Mouse (Mus musculus) layer of hippocampus, postnatal 10 days (tissue): ENCODE measurements around the gene Cfap65. TPM values are rescaled to one million over a fixed set of nuclear protein-coding genes. Genes with fewer than 3 reads are reported as not detected.
A peak's percentile ranks its signal among the peaks of the same experiment; 100 is the strongest.

ENCODE experiments used
- DNase-seq, 2 experiments: peaks; one replicate each; pipeline ENCODE4 v3.0.0; 2021; ENCODE audit warnings: low spot score in 2 of 2
- total RNA-seq, 2 experiments: library from RNA; stranded (reverse); gene quantifications; 2 replicates each; pipeline ENCODE4 v1.2.3; 2021

The Cfap65 gene
- total RNA-seq, 2 experiments from 2014 or later = 3.3 to 3.9 TPM

- no peak for DNase-seq
Observed at GRCm38 (mm10) chr1:74939762-74940161, 4.4 kb upstream of the Cfap65 start.

- no peak for DNase-seq
Observed at GRCm38 (mm10) chr1:74936221-74936830, 927 bp upstream of the Cfap65 start.

DNA sequence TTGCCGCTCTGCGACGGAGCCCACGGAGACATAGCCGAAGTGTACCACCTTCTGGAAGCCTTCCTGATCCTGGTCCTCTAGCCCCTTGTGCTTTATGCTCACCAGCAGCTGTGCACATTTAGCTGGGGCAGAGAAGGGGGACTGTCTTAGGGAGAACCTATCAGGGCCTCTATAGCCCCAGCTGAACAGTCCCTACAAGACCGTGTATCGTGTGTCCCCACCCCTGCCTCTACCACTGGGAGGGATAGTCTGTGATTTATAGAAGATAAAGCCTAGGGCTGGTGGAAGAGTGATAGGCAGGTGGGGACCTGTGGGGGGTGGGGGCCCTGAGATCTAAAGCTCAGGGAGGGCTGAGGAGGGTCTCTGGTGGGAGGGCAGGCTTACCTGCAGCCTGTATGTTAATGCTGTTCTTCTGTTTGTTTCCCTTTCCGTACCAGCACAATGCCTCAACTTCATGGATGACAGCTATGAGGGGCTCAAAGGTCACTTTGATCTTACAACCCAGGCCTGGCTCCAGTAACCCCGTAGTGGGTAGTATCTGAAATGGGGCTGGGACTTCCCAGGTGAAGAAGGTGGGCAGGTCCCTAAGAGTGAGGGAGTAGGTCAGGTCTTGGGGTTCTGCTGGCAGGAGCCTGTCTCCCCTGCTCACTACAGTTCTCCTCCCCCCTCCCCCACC lies 7.6 kb downstream of the Cfap65 start:
- no peak for DNase-seq

GRCm38 (mm10) chr1:74926721-74927120 lies 8.7 kb downstream of the Cfap65 start:
- DNase-seq = peak; percentile 44 to 59

GRCm38 (mm10) chr1:74924464-74924863 lies 10.9 kb downstream of the Cfap65 start:
- no peak for DNase-seq

DNA sequence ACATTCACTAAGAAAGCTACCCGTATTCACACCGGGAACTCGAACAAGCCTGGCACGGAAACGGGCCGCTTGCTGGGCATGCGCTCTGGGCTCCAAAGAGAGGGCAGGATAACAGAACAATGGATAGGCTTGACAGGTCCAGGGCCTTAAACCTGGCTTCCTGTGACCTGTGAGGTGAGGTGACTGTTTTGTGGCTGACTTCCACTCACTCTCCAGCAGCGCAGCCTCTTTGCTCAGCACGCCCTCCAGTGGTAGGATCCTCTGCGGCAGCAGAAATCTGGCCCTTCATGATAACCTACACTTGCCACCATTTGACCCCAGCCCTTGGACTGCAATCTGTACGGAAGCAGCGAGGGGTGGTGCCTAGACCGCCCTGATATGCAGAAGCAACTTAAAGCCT lies 19.7 kb downstream of the Cfap65 start:
- peak in 1 of 2 experiments; percentile 41 for DNase-seq

DNA sequence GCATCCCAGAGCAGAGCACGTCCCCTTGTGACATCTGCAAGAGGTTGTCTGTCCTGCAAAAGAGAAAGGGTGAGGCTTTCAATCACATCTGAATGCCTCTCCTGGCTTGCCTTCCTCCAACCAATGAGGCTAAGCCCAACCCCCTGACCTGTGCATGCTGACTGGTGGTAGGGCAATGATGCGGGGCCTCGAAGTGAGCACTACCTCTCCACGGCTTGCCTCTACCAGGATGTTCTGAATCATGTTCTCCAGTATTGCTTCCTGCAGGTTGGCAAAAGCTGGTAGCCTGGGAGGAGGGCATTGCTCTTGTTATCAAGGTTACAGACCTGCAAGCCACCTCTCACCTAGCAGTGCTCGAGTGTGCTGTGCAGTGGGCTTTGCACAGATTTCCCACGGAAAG lies 33.2 kb downstream of the Cfap65 start:
- no peak for DNase-seq

- DNase-seq = peak; percentile 75 to 81
Observed at GRCm38 (mm10) chr1:74901686-74902085, 33.7 kb downstream of the Cfap65 start.

- no peak for DNase-seq
Observed at GRCm38 (mm10) chr1:74900341-74901285, 34.8 kb downstream of the Cfap65 start.

GRCm38 (mm10) chr1:74898656-74899431 lies 36.6 kb downstream of the Cfap65 start:
- DNase-seq = no peak

DNA sequence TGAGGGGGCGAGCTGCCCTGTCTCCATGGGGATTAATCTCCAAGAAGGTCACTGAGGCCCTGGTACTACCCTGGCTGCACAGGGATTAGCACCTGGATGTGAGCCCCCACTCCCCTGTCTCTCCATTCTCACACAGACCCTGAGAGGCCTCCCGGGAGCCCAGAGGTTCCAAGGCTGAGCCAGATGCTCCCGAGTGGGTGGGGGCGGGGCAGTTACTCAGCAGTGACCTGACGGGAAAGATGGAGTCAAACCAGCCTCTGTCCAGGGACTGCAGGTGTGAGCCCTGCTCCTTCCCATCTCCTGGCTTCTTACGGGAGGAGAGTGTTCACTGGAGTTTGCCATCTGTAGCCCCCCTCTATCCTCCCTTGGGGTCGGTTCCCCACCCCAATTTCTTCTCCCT lies 37.4 kb downstream of the Cfap65 start:
- DNase-seq = no peak

DNA sequence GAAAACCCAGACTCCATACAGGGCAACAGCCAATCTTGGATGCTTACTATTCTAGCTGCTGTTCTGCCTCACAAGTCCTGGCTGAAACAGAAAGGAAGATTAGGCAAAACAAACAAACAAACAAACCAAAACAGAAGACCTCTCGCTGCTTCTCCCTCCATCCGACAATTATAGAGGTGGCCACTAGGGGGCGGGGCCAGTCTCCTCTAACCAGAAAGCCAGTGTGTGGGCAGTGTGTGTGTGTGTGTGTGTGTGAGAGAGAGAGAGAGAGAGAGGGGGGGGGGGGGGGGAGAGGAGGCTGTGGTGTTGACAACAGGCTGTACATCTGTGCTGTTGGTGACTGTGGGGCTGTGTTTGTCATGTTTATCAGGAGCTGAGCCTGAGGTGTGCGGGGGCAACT lies 40.4 kb downstream of the Cfap65 start:
- DNase-seq = peak; percentile 77 to 79

DNA sequence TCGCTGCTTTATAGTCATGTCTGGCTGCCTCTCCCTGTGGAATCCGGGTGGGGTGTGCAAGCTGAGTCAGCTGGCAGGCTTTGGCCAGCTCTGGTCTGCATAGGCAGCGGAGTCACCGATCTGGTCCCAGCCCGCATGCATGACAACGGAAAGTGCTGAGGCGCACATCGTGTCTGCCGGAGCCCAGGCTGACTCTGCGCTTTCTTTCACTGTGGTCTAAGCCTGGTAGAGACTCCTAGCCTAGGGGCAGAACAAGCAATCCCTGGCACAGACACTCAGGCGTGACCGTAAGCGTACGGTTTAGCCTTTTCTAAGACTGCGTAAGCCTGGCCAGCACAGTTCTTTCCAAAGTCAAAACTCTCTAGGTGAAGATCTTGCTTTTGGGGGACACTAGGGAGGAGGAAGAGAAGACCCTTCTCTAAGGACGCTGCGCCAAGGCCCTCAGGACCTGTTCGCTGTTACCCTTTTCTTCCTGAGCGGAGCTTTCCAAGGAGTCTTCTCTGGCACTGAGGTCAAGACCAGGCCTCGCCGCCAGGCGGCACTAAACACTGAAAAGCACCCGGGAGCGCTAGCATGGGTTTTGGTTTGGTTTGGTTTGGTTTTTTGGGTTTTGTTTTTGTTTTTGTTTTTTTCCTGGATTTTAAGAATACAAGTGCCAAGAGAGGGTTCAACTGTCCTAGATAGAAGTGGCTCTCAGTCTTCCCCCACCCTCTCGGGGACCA lies 42.1 kb downstream of the Cfap65 start, which contains the start of gene Cryba2:
Gene Cryba2 (minus strand): TSS at position 10 of the 722 bp plus-strand sequence.
- peak; percentile 61 to 63 for DNase-seq

- no peak for DNase-seq
Observed at GRCm38 (mm10) chr1:74892351-74893133, 42.9 kb downstream of the Cfap65 start.

- DNase-seq = no peak
Observed at GRCm38 (mm10) chr1:74891513-74891912, 43.9 kb downstream of the Cfap65 start.

- DNase-seq = no peak
Observed at GRCm38 (mm10) chr1:74885369-74886042, 49.9 kb downstream of the Cfap65 start, which contains the start of gene Fev. Gene Fev, minus strand, starts transcription at chr1:74885419.

DNA sequence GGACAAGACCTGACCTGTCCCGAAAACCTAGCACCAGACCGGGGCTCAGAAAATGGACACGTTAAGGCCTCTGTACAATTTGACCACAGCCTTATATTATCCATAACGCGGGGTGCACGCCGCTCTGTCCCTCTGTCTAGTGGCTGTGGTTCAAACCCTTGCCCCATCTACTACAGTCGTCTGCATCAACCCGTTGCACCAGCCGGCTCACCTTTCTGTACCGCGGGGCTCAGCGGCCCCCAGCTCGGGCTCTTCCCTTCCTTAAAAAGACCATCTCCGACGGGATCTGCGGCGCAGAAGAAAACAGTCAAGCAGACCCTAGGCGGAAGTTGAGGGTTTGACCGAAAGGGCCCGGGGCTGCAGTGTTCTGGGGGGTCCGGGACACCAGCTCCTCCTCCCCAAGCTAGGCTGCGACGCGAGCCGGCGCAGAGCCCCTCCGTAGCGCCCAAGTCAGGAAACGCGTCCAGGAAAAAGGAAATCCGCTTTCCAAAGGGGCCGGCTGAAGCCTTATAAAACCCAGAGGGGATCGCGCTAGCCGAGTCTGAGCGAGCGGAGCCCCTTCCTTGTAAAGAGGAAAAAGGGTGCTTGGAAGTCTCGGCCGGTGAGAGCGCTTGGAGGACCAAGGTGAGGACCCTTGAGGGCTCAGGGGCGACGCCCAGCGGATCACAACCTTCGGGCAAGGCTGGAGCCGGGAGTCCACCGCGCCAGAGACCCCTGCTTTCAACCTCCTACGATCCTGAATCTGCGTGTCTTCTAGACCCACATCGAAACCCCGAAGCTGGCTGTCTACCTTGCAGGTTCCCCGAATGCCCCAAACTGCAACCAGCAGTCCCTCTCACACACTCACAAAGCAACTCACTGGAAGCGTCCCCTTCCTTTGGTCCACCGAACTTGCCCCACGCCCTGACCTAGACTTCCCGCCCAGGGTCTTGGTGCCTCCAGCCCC lies 50.9 kb downstream of the Cfap65 start:
- no peak for DNase-seq

DNA sequence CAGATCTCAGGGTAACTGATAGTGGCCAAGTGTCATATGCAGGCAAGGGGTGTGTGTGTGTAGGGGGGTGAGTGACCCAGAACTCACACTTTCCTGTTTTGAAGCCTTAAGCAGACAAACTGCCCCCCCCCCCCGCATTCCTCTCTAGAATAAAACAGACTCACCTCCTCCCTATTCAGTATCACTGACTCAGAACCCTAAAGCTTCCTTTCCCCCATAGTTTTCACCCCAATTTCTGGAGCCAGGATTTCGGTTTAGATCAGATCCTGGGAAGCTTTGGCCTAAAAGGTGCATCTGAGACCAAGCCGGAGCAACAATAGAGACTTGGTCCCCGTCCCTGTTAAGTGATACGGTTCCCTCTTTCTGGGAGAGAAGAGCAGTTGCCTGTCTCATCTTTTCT lies 52.0 kb downstream of the Cfap65 start:
- DNase-seq = no peak
